Mouse (Mus musculus) myocyte (in vitro differentiated cells): ENCODE results near the gene Sept3.

Experiments
- MAX ChIP-seq: IDR thresholded peaks from one replicate; pipeline ENCODE4 v1.6.1; 2011; ENCODE audit warnings: low read depth, mild to moderate bottlenecking, control low read depth
- POLR2A ChIP-seq: IDR thresholded peaks from one replicate; pipeline ENCODE4 v1.6.1; 2011; ENCODE audit warnings: low read depth, mild to moderate bottlenecking, control low read depth, moderate library complexity; ENCODE audit not compliant: insufficient read length
- TCF12 ChIP-seq: IDR thresholded peaks from one replicate; pipeline ENCODE4 v1.6.1; 2011; ENCODE audit warnings: mild to moderate bottlenecking, control low read depth; ENCODE audit not compliant: poor library complexity, insufficient read depth, severe bottlenecking
- USF1 ChIP-seq: IDR thresholded peaks from one replicate; pipeline ENCODE4 v1.6.1; 2011; ENCODE audit warnings: low read depth, mild to moderate bottlenecking, control low read depth, moderate library complexity

GRCm38 (mm10) chr15:82244115-82244804, 30.4 kb upstream of the Sept3 start, which contains the start of gene Cenpm:
- TF ChIP-seq POLR2A (peak; percentile 67), MAX (no peak), USF1 (no peak), TCF12 (no peak)
